Mouse (Mus musculus) layer of hippocampus, adult 2 months (tissue): ENCODE measurements around the gene Tnfaip2. TPM values are rescaled to one million over a fixed set of nuclear protein-coding genes. Genes with fewer than 3 reads are reported as not detected.

Experiments
- DNase-seq, 2 experiments: peaks; one replicate each; pipeline ENCODE4 v3.0.0; 2022; ENCODE audit warnings: low spot score in 2 of 2
- H3K27ac ChIP-seq: fragments of 200-600 bp; 2 replicates; pipeline ENCODE4 v1.8.1; 2022
- H3K4me3 ChIP-seq: fragments of 200-600 bp; 2 replicates; pipeline ENCODE4 v1.8.1; 2022; ENCODE audit warnings: mild to moderate bottlenecking
- CTCF ChIP-seq: fragments of 200-600 bp; conservative IDR thresholded peaks from 2 replicates; pipeline ENCODE4 v1.8.1; 2022; ENCODE audit warnings: antibody characterized with exemption, mild to moderate bottlenecking, moderate library complexity
- total RNA-seq, 2 experiments: library from RNA; stranded (reverse); gene quantifications; 2 replicates each; pipeline ENCODE4 v1.2.3; 2021

Tnfaip2 gene
- total RNA-seq, 2 experiments from 2014 or later = 0.59 to 0.76 TPM

DNA sequence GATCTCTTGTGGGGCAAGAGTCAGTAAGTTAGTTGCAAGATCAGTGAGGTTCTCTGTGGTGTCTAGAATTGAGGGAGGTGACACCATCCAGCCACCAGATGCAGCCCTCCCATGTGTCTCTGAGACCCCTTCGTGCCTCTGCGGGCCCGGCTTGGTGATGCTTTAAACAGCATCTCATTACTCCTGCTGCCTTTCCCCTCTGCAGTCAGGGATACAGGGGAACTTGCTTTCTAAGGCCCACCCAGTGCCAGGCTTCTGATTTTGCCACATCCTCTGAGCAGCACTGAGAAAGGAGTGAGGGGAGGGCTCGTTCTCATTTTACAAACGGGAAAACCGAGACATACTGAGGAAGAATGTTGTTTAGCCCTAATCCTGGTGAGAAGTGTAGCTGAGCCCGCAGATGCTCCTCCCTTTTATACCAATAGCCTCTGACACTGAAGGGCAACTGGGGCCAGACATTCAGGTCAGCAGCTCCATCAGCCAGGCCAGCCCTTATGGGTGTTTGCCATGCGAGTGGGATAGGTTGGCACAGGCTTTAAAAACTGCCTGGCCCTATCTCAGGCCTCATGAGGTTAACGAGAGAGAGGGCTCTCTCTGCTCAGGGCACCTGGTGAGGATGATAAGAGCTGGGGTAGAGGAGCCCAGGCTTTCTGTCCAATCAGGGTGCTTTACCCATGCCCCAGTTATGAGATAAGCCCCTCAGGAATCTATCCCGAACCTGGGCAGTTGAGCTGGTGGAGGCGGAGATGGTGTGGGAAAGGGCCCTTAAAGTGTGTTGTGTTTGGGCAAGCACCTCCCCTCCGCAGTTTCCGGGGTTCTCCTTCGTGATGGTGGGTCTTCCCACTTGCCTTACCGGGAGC, 972 bp downstream of the Tnfaip2 start:
- no peak overlapping the region for H3K27ac ChIP-seq
- no peak overlapping the region; the same call in 1 of the 2 replicates for H3K4me3 ChIP-seq
- no peak for DNase-seq
- TF ChIP-seq CTCF = no peak

- Histone ChIP-seq H3K4me3 (no peak overlapping the region), H3K27ac (no peak overlapping the region)
- no peak for TF ChIP-seq CTCF
- DNase-seq = no peak
Measured at GRCm38 (mm10) chr12:111443921-111444831, 1.9 kb downstream of the Tnfaip2 start.

GRCm38 (mm10) chr12:111445161-111445889, 3.1 kb downstream of the Tnfaip2 start:
- TF ChIP-seq CTCF = no peak
- H3K27ac ChIP-seq = no peak overlapping the region
- DNase-seq = no peak
- no peak overlapping the region; the same call in 1 of the 2 replicates for H3K4me3 ChIP-seq

GRCm38 (mm10) chr12:111445890-111446613, 3.8 kb downstream of the Tnfaip2 start:
- H3K4me3 ChIP-seq = no peak overlapping the region; the same call in 1 of the 2 replicates
- H3K27ac ChIP-seq = no peak overlapping the region
- TF ChIP-seq CTCF = no peak
- DNase-seq = no peak

GRCm38 (mm10) chr12:111446745-111447144, 4.5 kb downstream of the Tnfaip2 start:
- no peak overlapping the region for H3K27ac ChIP-seq
- DNase-seq = no peak
- TF ChIP-seq CTCF = no peak
- no peak overlapping the region for H3K4me3 ChIP-seq

- TF ChIP-seq CTCF = no peak
- Histone ChIP-seq H3K27ac (no peak overlapping the region), H3K4me3 (no peak overlapping the region)
- DNase-seq = no peak
Measured at GRCm38 (mm10) chr12:111447350-111447749, 5.1 kb downstream of the Tnfaip2 start.

DNA sequence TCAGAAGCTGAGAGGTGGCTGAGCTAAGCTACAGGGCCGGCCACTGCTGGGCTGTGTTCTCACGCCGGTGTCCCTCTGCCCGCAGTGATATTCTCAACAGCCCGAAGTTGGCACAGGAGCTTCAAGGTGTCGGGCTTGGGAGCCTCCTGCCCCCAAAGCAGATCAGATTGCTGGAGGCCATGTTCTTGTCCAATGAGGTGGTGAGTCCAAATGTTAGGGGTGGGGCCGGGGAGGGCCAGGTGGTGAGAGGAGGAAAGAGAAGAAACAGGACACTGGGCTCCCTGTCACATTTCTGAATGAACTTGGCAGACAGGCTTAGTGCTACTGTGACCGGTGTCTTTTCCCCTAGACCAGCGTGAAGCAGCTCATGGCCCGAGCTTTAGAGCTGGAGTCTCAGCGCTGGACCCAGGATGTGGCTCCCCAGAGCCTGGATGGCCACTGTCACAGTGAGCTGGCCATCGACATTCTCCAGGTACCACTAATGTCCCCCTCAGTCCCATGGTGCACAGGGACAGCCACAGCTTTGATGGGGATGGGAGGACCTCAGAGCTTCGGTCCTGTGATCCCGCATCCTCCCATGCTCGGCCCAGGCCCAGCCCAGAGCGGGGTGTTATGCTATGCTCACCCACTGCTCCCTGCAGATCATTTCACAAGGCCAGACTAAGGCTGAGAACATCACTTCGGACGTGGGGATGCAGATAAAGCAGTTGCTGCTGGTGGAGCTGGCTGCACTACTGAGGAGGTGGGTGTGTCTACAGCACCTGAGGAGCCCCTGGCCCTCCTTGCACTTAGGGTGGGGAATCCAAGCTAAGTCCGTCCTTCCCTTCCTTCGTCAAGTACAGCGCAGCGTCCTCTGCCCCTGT, 5.9 kb downstream of the Tnfaip2 start:
- no peak overlapping the region for H3K27ac ChIP-seq
- no peak overlapping the region for H3K4me3 ChIP-seq
- TF ChIP-seq CTCF = no peak
- DNase-seq = no peak

DNA sequence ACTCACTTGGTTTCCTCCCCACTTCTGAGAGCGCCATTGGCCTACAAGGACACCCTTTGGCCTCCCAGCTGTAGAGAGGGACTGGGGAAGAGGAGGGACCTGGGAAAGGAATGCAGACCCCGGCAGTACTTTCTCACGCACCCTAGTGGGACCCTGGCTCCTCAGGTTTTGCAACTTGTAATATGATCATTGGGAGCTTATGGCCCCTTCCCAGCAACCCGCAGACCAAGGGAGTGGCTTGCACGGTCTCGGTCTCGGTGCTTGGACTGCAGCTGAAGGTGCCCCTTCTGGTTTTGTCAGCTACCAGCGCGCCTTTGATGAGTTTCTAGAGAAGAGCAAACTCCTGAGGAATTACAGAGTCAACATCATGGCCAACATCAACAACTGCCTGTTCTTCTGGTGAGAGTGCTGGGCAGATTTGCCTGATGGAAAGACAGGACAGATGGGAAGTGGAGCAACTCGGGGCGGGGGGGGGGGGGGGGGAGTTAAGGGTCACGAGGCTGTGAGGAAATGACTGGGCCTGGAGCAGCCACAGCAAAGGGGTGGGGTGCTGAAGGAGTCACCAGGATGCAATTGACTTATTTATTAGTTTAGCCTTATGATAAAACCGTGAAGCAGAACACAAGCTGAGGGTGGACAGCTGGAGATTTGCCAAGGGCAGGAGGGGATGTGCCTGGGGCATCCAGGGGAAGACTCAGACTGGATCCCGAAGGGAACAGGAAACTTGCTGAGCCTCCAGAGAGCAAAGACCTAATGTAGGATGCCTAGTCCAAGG, 6.8 kb downstream of the Tnfaip2 start:
- Histone ChIP-seq H3K27ac (no peak overlapping the region), H3K4me3 (no peak overlapping the region)
- DNase-seq = no peak
- TF ChIP-seq CTCF = no peak

DNA sequence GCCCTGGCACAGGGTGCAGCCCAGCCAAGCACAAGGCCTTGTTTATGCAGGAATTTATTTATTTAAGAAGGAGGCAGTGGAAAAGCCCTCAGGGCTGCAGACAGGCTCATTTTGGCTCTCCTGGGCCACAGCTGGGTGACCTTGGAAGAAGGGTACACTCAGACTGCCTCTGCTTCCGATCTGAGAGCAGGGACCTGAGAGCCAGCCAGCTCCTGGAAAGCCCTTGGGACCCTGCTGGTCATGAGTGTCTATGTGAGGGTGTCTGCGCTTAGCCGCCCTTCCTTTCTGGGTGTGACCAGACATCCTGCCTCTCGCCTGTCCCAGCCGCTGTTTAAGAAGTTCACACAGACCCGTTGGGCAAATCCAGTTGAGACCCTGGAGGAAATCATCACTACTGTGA, 8.1 kb downstream of the Tnfaip2 start:
- H3K27ac ChIP-seq = no peak overlapping the region
- no peak for TF ChIP-seq CTCF
- no peak overlapping the region for H3K4me3 ChIP-seq
- no peak for DNase-seq

- H3K27ac ChIP-seq = no peak overlapping the region
- no peak for TF ChIP-seq CTCF
- no peak for DNase-seq
- no peak overlapping the region for H3K4me3 ChIP-seq
Measured at GRCm38 (mm10) chr12:111451561-111451960, 9.3 kb downstream of the Tnfaip2 start.
